Mouse (Mus musculus) thymus, adult 2 months (tissue): ENCODE data around the gene Hnf4a. TPM values are rescaled to one million over a fixed set of nuclear protein-coding genes. Genes with fewer than 3 reads are reported as not detected.

ENCODE experiments used
- DNase-seq: peaks from one replicate; pipeline ENCODE4 v3.0.0; 2021
- H3K27ac ChIP-seq: fragments of 200-500 bp; 2 replicates; pipeline ENCODE4 v1.5.1; 2012; ENCODE audit warnings: low read length, control low read depth; ENCODE audit not compliant: control insufficient read depth, insufficient read depth
- H3K27me3 ChIP-seq: fragments of 200-500 bp; 2 replicates; pipeline ENCODE4 v1.6.1; 2012; ENCODE audit warnings: mild to moderate bottlenecking, low read length, moderate library complexity, mixed read lengths; ENCODE audit not compliant: control insufficient read depth, insufficient read depth
- H3K36me3 ChIP-seq: fragments of 200-500 bp; 2 replicates; pipeline ENCODE4 v1.6.1; 2012; ENCODE audit warnings: mild to moderate bottlenecking, low read length, moderate library complexity; ENCODE audit not compliant: control insufficient read depth, insufficient read depth
- H3K4me1 ChIP-seq: fragments of 200-500 bp; replicated peaks from 2 replicates; pipeline ENCODE4 v1.6.1; 2012; ENCODE audit warnings: low read length; ENCODE audit not compliant: control insufficient read depth, insufficient read depth
- H3K4me3 ChIP-seq: fragments of 200-500 bp; 2 replicates; pipeline ENCODE4 v1.5.1; 2012; ENCODE audit warnings: mild to moderate bottlenecking, low read length, control low read depth, moderate library complexity; ENCODE audit not compliant: control insufficient read depth, insufficient read depth
- CTCF ChIP-seq: fragments of 200-500 bp; IDR thresholded peaks from 2 replicates; pipeline ENCODE4 v1.5.1; 2012; ENCODE audit warnings: mild to moderate bottlenecking, control low read depth, low read length, moderate library complexity, borderline replicate concordance; ENCODE audit not compliant: control insufficient read depth, poor library complexity, insufficient read depth; ENCODE audit errors: extremely low read depth
- POLR2A ChIP-seq: fragments of 200-500 bp; IDR thresholded peaks from 2 replicates; pipeline ENCODE4 v1.6.1; 2012; ENCODE audit warnings: mild to moderate bottlenecking, low read length, control low read depth, moderate library complexity; ENCODE audit not compliant: control insufficient read depth, poor library complexity, insufficient read depth; ENCODE audit errors: extremely low read depth
- WGBS: fragments of 180-500 bp; shearing (Covaris S2); methylation state at CpG from one replicate; pipeline ENCODE4 v1.1.7; 2018; 5-methylcytosine and 5-hydroxymethylcytosine counted together
- polyA plus RNA-seq: library from polyadenylated mRNA; depleted of rRNA; stranded (reverse); fragments of >200 nt; gene quantifications from 2 replicates; pipeline ENCODE4 v1.2.3, GENCODE M21; 2012

Gene Hnf4a
- polyA plus RNA-seq, 1 experiment: 0.44 TPM

GRCm38 (mm10) chr2:163462801-163463200 is 43.8 kb upstream of the Hnf4a start:
- Histone ChIP-seq H3K27me3 (no peaks in the 10 kb centered on the region), H3K36me3 (no peaks in the 10 kb centered on the region), H3K4me3 (no peak overlapping the region), H3K27ac (no peak overlapping the region), H3K4me1 (no peaks in the 10 kb centered on the region)
- TF ChIP-seq POLR2A: no peak
- DNase-seq: no peak
- WGBS: 89% methylated on average over 11 of the region's 11 CpGs

- Histone ChIP-seq H3K27ac (no peak overlapping the region), H3K4me3 (no peak overlapping the region), H3K27me3 (no peaks in the 10 kb centered on the region)
These were observed 43.3 kb upstream of the Hnf4a start for GRCm38 (mm10) chr2:163463251-163463769.

GRCm38 (mm10) chr2:163463998-163464397 is 42.6 kb upstream of the Hnf4a start:
- H3K36me3 ChIP-seq: no peaks in the 10 kb centered on the region
- H3K4me3 ChIP-seq: no peak overlapping the region
- no peaks in the 10 kb centered on the region for H3K4me1 ChIP-seq
- WGBS: 85% methylated on average over 4 of the region's 4 CpGs
- H3K27ac ChIP-seq: no peak overlapping the region
- no peak for TF ChIP-seq CTCF
- no peak for TF ChIP-seq POLR2A
- no peak for DNase-seq
- no peaks in the 10 kb centered on the region for H3K27me3 ChIP-seq

More at GRCm38 (mm10) chr2:163463251-163463769, 43.3 kb upstream of the Hnf4a start:
- no peaks in the 10 kb centered on the region for H3K4me1 ChIP-seq
- no peak for TF ChIP-seq POLR2A
- TF ChIP-seq CTCF: no peak
- DNase-seq: no peak
- no peaks in the 10 kb centered on the region for H3K36me3 ChIP-seq
- WGBS: 78% methylated on average over 10 of the region's 10 CpGs

- Histone ChIP-seq H3K27ac (no peak overlapping the region), H3K4me1 (no peaks in the 10 kb centered on the region), H3K36me3 (no peaks in the 10 kb centered on the region), H3K27me3 (no peaks in the 10 kb centered on the region), H3K4me3 (no peak overlapping the region)
- no peak for DNase-seq
- 87% methylated on average over 6 of the region's 6 CpGs for WGBS
- TF ChIP-seq CTCF: no peak
- TF ChIP-seq POLR2A: no peak
These were observed 42.0 kb upstream of the Hnf4a start for GRCm38 (mm10) chr2:163464562-163464961.

- no peaks in the 10 kb centered on the region for H3K36me3 ChIP-seq
- no peak overlapping the region for H3K4me3 ChIP-seq
- peaks cover 6% of the 10 kb centered on the region; the same call in 1 of the 2 replicates for H3K4me1 ChIP-seq
- 75% methylated on average over 8 of the region's 8 CpGs for WGBS
- H3K27me3 ChIP-seq: no peaks in the 10 kb centered on the region
- TF ChIP-seq POLR2A (no peak), CTCF (no peak)
- no peak for DNase-seq
- H3K27ac ChIP-seq: no peak overlapping the region
These were observed 39.8 kb upstream of the Hnf4a start for GRCm38 (mm10) chr2:163466771-163467170.

- no peak for TF ChIP-seq CTCF
- DNase-seq: no peak
- no peak overlapping the region for H3K4me3 ChIP-seq
- H3K27ac ChIP-seq: no peak overlapping the region
- peaks cover 8% of the 10 kb centered on the region; the same call in 1 of the 2 replicates for H3K4me1 ChIP-seq
- 97% methylated on average over 6 of the region's 6 CpGs for WGBS
- no peaks in the 10 kb centered on the region for H3K36me3 ChIP-seq
- H3K27me3 ChIP-seq: no peaks in the 10 kb centered on the region
These were observed 39.0 kb upstream of the Hnf4a start for GRCm38 (mm10) chr2:163467585-163467984.

GRCm38 (mm10) chr2:163468866-163469265 is 37.7 kb upstream of the Hnf4a start:
- TF ChIP-seq POLR2A (no peak), CTCF (no peak)

More at GRCm38 (mm10) chr2:163468866-163469265, 37.7 kb upstream of the Hnf4a start:
- H3K27ac ChIP-seq: no peak overlapping the region
- H3K36me3 ChIP-seq: no peaks in the 10 kb centered on the region
- no peak for DNase-seq
- 96% methylated on average over 6 of the region's 6 CpGs for WGBS
- H3K27me3 ChIP-seq: no peaks in the 10 kb centered on the region
- no peak overlapping the region for H3K4me3 ChIP-seq
- peaks cover 8% of the 10 kb centered on the region; the same call in 1 of the 2 replicates for H3K4me1 ChIP-seq
